Mouse (Mus musculus): Measurements from ENCODE around the gene Rtn4rl1. TPM values are rescaled to one million over a fixed set of nuclear protein-coding genes. Genes with fewer than 3 reads are reported as not detected.

Rtn4rl1 gene
- polyA plus RNA-seq, 1 experiment: 0.40 TPM

- H3K4me3 ChIP-seq (ENCODE audit: insufficient read depth, poor library complexity, severe bottlenecking): no peak overlapping the region
- peaks cover 16% of the 10 kb centered on the region for H3K36me3 ChIP-seq (ENCODE audit: control insufficient read depth, insufficient read depth)
- no peaks in the 10 kb centered on the region for H3K27me3 ChIP-seq (ENCODE audit: control insufficient read depth, insufficient read depth, insufficient read length)
- H3ac ChIP-seq (ENCODE audit: control insufficient read depth, insufficient read length, low read depth): no peak overlapping the region
- no peaks in the 10 kb centered on the region for H3K79me3 ChIP-seq (ENCODE audit: low read depth)
- no peaks in the 10 kb centered on the region for H3K79me2 ChIP-seq (ENCODE audit: control insufficient read depth, insufficient read depth)
- TF ChIP-seq MYOD1 (IDR thresholded peaks at IDR 0.05; ENCODE audit: control insufficient read depth, insufficient read length, low read depth) (no peak), CTCF (IDR thresholded peaks at IDR 0.05; ENCODE audit: control insufficient read depth, insufficient read depth, insufficient read length) (no peak), MAX (IDR thresholded peaks at IDR 0.05) (no peak)
These were observed 30.2 kb upstream of the Rtn4rl1 start for GRCm38 (mm10) chr11:75163379-75163778.

- H3K79me3 ChIP-seq (ENCODE audit: low read depth): no peaks in the 10 kb centered on the region
- H3K4me3 ChIP-seq (ENCODE audit: insufficient read depth, poor library complexity, severe bottlenecking): no peak overlapping the region
- H3K36me3 ChIP-seq (ENCODE audit: control insufficient read depth, insufficient read depth): peaks cover 9% of the 10 kb centered on the region
- no peak overlapping the region for H3ac ChIP-seq (ENCODE audit: control insufficient read depth, insufficient read length, low read depth)
- H3K79me2 ChIP-seq (ENCODE audit: control insufficient read depth, insufficient read depth): no peaks in the 10 kb centered on the region
- no peak for TF ChIP-seq MYOG (IDR thresholded peaks at IDR 0.05; ENCODE audit: control insufficient read depth, extremely low read depth, insufficient read length)
- TF ChIP-seq CEBPB (IDR thresholded peaks at IDR 0.05; ENCODE audit: low read depth): no peak
- no peak for TF ChIP-seq CTCF (IDR thresholded peaks at IDR 0.05; ENCODE audit: control insufficient read depth, insufficient read depth, insufficient read length)
- no peak for TF ChIP-seq FOSL1 (IDR thresholded peaks at IDR 0.05; ENCODE audit: insufficient read depth, low read length, poor library complexity, severe bottlenecking)
- no peak for TF ChIP-seq MAX (IDR thresholded peaks at IDR 0.05)
- no peak for TF ChIP-seq MYOD1 (IDR thresholded peaks at IDR 0.05; ENCODE audit: control insufficient read depth, insufficient read length, low read depth)
- TF ChIP-seq USF1 (IDR thresholded peaks at IDR 0.05; ENCODE audit: low read depth): no peak
- no peaks in the 10 kb centered on the region for H3K27me3 ChIP-seq (ENCODE audit: control insufficient read depth, insufficient read depth, insufficient read length)
These were observed 29.5 kb upstream of the Rtn4rl1 start for GRCm38 (mm10) chr11:75164051-75164450.

DNA sequence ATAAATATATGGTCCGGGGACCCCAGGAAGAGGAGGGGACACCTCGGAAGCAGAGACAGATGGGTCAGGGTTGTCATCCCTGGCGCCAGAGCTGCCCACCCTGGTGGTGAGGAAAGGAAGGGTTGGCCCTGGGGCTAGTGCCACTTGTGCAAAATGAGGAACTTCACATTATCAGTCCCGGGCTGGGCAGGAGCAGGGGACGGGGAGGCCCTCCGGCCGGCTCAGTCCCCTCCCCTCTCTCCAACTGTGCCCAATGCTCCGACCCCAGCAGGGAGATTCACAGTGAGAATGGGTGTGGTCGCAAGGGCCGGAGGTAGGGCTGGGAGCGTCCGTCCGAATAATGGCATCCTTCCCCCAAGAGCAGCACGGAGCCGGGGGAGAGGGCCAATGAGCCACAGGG, 28.8 kb upstream of the Rtn4rl1 start:
- Histone ChIP-seq H3K27me3 (ENCODE audit: control insufficient read depth, insufficient read depth, insufficient read length) (no peaks in the 10 kb centered on the region), H3K4me3 (ENCODE audit: insufficient read depth, poor library complexity, severe bottlenecking) (no peak overlapping the region), H3K79me2 (ENCODE audit: control insufficient read depth, insufficient read depth) (no peaks in the 10 kb centered on the region), H3K36me3 (ENCODE audit: control insufficient read depth, insufficient read depth) (peaks cover 3% of the 10 kb centered on the region), H3K79me3 (ENCODE audit: low read depth) (no peaks in the 10 kb centered on the region), H3ac (ENCODE audit: control insufficient read depth, insufficient read length, low read depth) (no peak overlapping the region)
- TF ChIP-seq CTCF (IDR thresholded peaks at IDR 0.05; ENCODE audit: control insufficient read depth, insufficient read depth, insufficient read length) (no peak), MYOG (IDR thresholded peaks at IDR 0.05; ENCODE audit: control insufficient read depth, extremely low read depth, insufficient read length) (no peak), MYOD1 (IDR thresholded peaks at IDR 0.05; ENCODE audit: control insufficient read depth, insufficient read length, low read depth) (no peak), MAX (IDR thresholded peaks at IDR 0.05) (no peak), USF1 (IDR thresholded peaks at IDR 0.05; ENCODE audit: low read depth) (no peak)

- Histone ChIP-seq H3K79me3 (ENCODE audit: low read depth) (no peaks in the 10 kb centered on the region), H3K27me3 (ENCODE audit: control insufficient read depth, insufficient read depth, insufficient read length) (no peaks in the 10 kb centered on the region), H3K79me2 (ENCODE audit: control insufficient read depth, insufficient read depth) (no peaks in the 10 kb centered on the region), H3K4me3 (ENCODE audit: insufficient read depth, poor library complexity, severe bottlenecking) (no peak overlapping the region), H3ac (ENCODE audit: control insufficient read depth, insufficient read length, low read depth) (no peak overlapping the region), H3K36me3 (ENCODE audit: control insufficient read depth, insufficient read depth) (no peaks in the 10 kb centered on the region)
- TF ChIP-seq USF1 (IDR thresholded peaks at IDR 0.05; ENCODE audit: low read depth): no peak
- no peak for TF ChIP-seq MYOD1 (IDR thresholded peaks at IDR 0.05; ENCODE audit: control insufficient read depth, insufficient read length, low read depth)
- no peak for TF ChIP-seq MAX (IDR thresholded peaks at IDR 0.05)
- no peak for TF ChIP-seq MYOG (IDR thresholded peaks at IDR 0.05; ENCODE audit: control insufficient read depth, extremely low read depth, insufficient read length)
- TF ChIP-seq CEBPB (IDR thresholded peaks at IDR 0.05; ENCODE audit: low read depth): no peak
- no peak for TF ChIP-seq FOSL1 (IDR thresholded peaks at IDR 0.05; ENCODE audit: insufficient read depth, low read length, poor library complexity, severe bottlenecking)
- TF ChIP-seq CTCF (IDR thresholded peaks at IDR 0.05; ENCODE audit: control insufficient read depth, insufficient read depth, insufficient read length): no peak
These were observed 28.0 kb upstream of the Rtn4rl1 start for GRCm38 (mm10) chr11:75165441-75166192.

- no peak overlapping the region for H3ac ChIP-seq (ENCODE audit: control insufficient read depth, insufficient read length, low read depth)
- TF ChIP-seq CTCF (IDR thresholded peaks at IDR 0.05; ENCODE audit: control insufficient read depth, insufficient read depth, insufficient read length) (no peak), USF1 (IDR thresholded peaks at IDR 0.05; ENCODE audit: low read depth) (no peak), MYOG (IDR thresholded peaks at IDR 0.05; ENCODE audit: control insufficient read depth, extremely low read depth, insufficient read length) (no peak), CEBPB (IDR thresholded peaks at IDR 0.05; ENCODE audit: low read depth) (no peak), FOSL1 (IDR thresholded peaks at IDR 0.05; ENCODE audit: insufficient read depth, low read length, poor library complexity, severe bottlenecking) (no peak), MYOD1 (IDR thresholded peaks at IDR 0.05; ENCODE audit: control insufficient read depth, insufficient read length, low read depth) (no peak), MAX (IDR thresholded peaks at IDR 0.05) (no peak)
- H3K36me3 ChIP-seq (ENCODE audit: control insufficient read depth, insufficient read depth): no peaks in the 10 kb centered on the region
- no peaks in the 10 kb centered on the region for H3K27me3 ChIP-seq (ENCODE audit: control insufficient read depth, insufficient read depth, insufficient read length)
- no peaks in the 10 kb centered on the region for H3K79me3 ChIP-seq (ENCODE audit: low read depth)
- no peaks in the 10 kb centered on the region for H3K79me2 ChIP-seq (ENCODE audit: control insufficient read depth, insufficient read depth)
- H3K4me3 ChIP-seq (ENCODE audit: insufficient read depth, poor library complexity, severe bottlenecking): no peak overlapping the region
These were observed 27.3 kb upstream of the Rtn4rl1 start for GRCm38 (mm10) chr11:75166193-75166842.

All from C2C12 (cell line).